In the genomic region with DNA sequence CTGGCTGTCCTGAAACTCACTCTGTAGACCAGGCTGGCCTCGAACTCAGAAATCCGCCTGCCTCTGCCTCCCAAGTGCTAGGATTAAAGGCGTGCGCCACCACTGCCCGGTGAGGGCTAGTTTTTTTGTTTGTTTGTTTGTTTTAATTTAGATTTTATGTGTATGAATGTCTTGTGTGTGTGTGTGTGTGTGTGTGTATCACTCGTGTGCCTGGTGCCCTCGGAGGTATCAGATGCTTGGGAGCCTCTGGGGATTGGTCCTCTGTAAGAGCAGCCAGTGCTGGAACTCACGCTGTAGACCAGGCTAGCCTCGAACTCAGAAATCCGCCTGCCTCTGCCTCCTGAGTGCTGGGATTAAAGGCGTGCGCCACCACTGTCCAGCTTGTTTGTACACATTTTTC, we compare ENCODE assay signal across 9 mouse cellular contexts. TPM values are rescaled to one million over a fixed set of nuclear protein-coding genes. Genes with fewer than 3 reads are reported as not detected.
A peak's percentile ranks its signal among the peaks of the same experiment; 100 is the strongest.
DNase-seq lines count a peak whose midpoint lies in the region; ATAC-seq and TF ChIP-seq lines count a peak whose summit lies in the region.
"Not testable (repeated sequence)": the region's sequence is repeated elsewhere in the genome, so short reads cannot be mapped to it uniquely, and the experiment has no call there.
"Had no signal": no experiment of that assay in that cellular context is flagged by ENCODE, and none has a peak within 500 bp of the region (broad histone marks: within the 10 kb centered on the region; RNA-seq: fewer than 3 reads in every experiment).

No protein-coding gene starts in this region.

- peak overlapping the region; percentile 30 for H3K4me3 ChIP-seq in C2C12 (ENCODE audit: insufficient read depth, poor library complexity, severe bottlenecking)
- H3K4me3 ChIP-seq in forebrain, embryonic 13.5 days: peak overlapping the region; percentile 48
- peak overlapping the region; percentile 54 for H3K4me3 ChIP-seq in heart, postnatal 0 days (ENCODE audit: low read depth, low read length)
- H3K4me3 ChIP-seq in kidney, embryonic 14.5 days (ENCODE audit: low read length): peak overlapping the region; percentile 48
- peak overlapping the region; percentile 69 for H3K4me3 ChIP-seq in liver, embryonic 12.5 days
- H3K4me3 ChIP-seq in midbrain, embryonic 12.5 days: peak overlapping the region; percentile 57
- H3K4me3 ChIP-seq in small intestine, adult 2 months (ENCODE audit: low read depth, low read length): peak overlapping the region; percentile 77

- H3K9ac ChIP-seq in forebrain, embryonic 13.5 days: peak overlapping the region; percentile 73
- peak overlapping the region; percentile 60 for H3K9ac ChIP-seq in heart, postnatal 0 days (replicated peaks; ENCODE audit: low read depth, low read length)
- peak overlapping the region; percentile 55 for H3K9ac ChIP-seq in kidney, embryonic 14.5 days (ENCODE audit: low read depth, low read length)
- peak overlapping the region; percentile 73 for H3K9ac ChIP-seq in liver, embryonic 12.5 days
- H3K9ac ChIP-seq in midbrain, embryonic 12.5 days (replicated peaks): peak overlapping the region; percentile 64

- TF ChIP-seq CTCF in C2C12 (IDR thresholded peaks at IDR 0.05; ENCODE audit: control insufficient read depth, insufficient read depth, insufficient read length); heart, postnatal 0 days (IDR thresholded peaks at IDR 0.05; ENCODE audit: low read depth); small intestine, adult 2 months (IDR thresholded peaks at IDR 0.05; ENCODE audit: extremely low read depth, insufficient read length, insufficient replicate concordance, low read depth, low read length): not testable (repeated sequence)

- TF ChIP-seq POLR2A in small intestine, adult 2 months (IDR thresholded peaks at IDR 0.05; ENCODE audit: low read depth, low read length): not testable (repeated sequence)

- peak overlapping the region; percentile 98 for H3K27ac ChIP-seq in forebrain, embryonic 13.5 days
- peak overlapping the region; percentile 98 for H3K27ac ChIP-seq in heart, postnatal 0 days (ENCODE audit: low read depth)
- H3K27ac ChIP-seq in kidney, embryonic 14.5 days (ENCODE audit: low read depth, low read length): peak overlapping the region; percentile 96
- peak overlapping the region; percentile 86 for H3K27ac ChIP-seq in liver, embryonic 12.5 days
- peak overlapping the region; percentile 98 for H3K27ac ChIP-seq in midbrain, embryonic 12.5 days (replicated peaks)
- peak overlapping the region; percentile 93 for H3K27ac ChIP-seq in small intestine, adult 2 months (ENCODE audit: insufficient read depth, low read depth, low read length)

- H3K4me2 ChIP-seq in forebrain, embryonic 13.5 days: peak overlapping the region; percentile 65
- peak overlapping the region; percentile 76 for H3K4me2 ChIP-seq in heart, postnatal 0 days (ENCODE audit: low read depth, low read length)
- H3K4me2 ChIP-seq in kidney, embryonic 14.5 days (replicated peaks; ENCODE audit: low read depth, low read length): peak overlapping the region; percentile 52
- H3K4me2 ChIP-seq in liver, embryonic 12.5 days: peak overlapping the region; percentile 72
- peak overlapping the region; percentile 75 for H3K4me2 ChIP-seq in midbrain, embryonic 12.5 days (replicated peaks)

- TF ChIP-seq EP300 in heart, postnatal 0 days (IDR thresholded peaks at IDR 0.05; ENCODE audit: low read depth): not testable (repeated sequence)

- not testable (repeated sequence) for H3K79me2 ChIP-seq in C2C12 (ENCODE audit: control insufficient read depth, insufficient read depth)

- DNase-seq in cerebellum, adult 9-11 months: peak; percentile 41
- DNase-seq in heart, postnatal 0 days (ENCODE audit: low spot score): not testable (repeated sequence)

- H3K9me3 ChIP-seq in forebrain, embryonic 13.5 days (replicated peaks); heart, postnatal 0 days (replicated peaks; ENCODE audit: control insufficient read depth, low read length); kidney, embryonic 14.5 days (ENCODE audit: control insufficient read depth, low read length); liver, embryonic 12.5 days (replicated peaks); midbrain, embryonic 12.5 days: not testable (repeated sequence)

- H3K27me3 ChIP-seq in C2C12 (ENCODE audit: control insufficient read depth, insufficient read depth, insufficient read length); forebrain, embryonic 13.5 days; heart, postnatal 0 days (ENCODE audit: control insufficient read depth, insufficient read depth, low read length); kidney, embryonic 14.5 days (ENCODE audit: control insufficient read depth, insufficient read depth, low read length); liver, embryonic 12.5 days (replicated peaks); midbrain, embryonic 12.5 days; small intestine, adult 2 months (ENCODE audit: control insufficient read depth, insufficient read depth, low read length): not testable (repeated sequence)

- WGBS in forebrain, embryonic 13.5 days: 71% methylated on average over 12 of the region's 12 CpGs
- 73% methylated on average over 11 of the region's 12 CpGs for WGBS in heart, postnatal 0 days
- 74% methylated on average over 12 of the region's 12 CpGs for WGBS in kidney, embryonic 14.5 days
- WGBS in liver, embryonic 12.5 days (ENCODE audit: insufficient replicate concordance): 59% methylated on average over 12 of the region's 12 CpGs
- 73% methylated on average over 12 of the region's 12 CpGs for WGBS in midbrain, embryonic 12.5 days
- 61% methylated on average over 12 of the region's 12 CpGs for WGBS in small intestine, adult 2 months

- not testable (repeated sequence) for H3K79me3 ChIP-seq in C2C12 (ENCODE audit: low read depth)

- peak; percentile 8 for ATAC-seq in forebrain, embryonic 13.5 days
- ATAC-seq in heart, postnatal 0 days (ENCODE audit: insufficient read depth, low read depth); liver, embryonic 12.5 days; midbrain, embryonic 12.5 days (ENCODE audit: low FRiP score, low read depth): not testable (repeated sequence)
- ATAC-seq in kidney, embryonic 14.5 days (ENCODE audit: low FRiP score, low TSS enrichment): peak; percentile 1; the same call in 1 of the 2 replicates

- peaks cover 16% of the 10 kb centered on the region for H3K36me3 ChIP-seq in C2C12 (ENCODE audit: control insufficient read depth, insufficient read depth)
- H3K36me3 ChIP-seq in forebrain, embryonic 13.5 days (ENCODE audit: poor library complexity, severe bottlenecking); heart, postnatal 0 days (replicated peaks; ENCODE audit: control insufficient read depth, insufficient read depth, low read length); small intestine, adult 2 months (ENCODE audit: control insufficient read depth, insufficient read depth, low read length): not testable (repeated sequence)
- H3K36me3 ChIP-seq in kidney, embryonic 14.5 days (ENCODE audit: control insufficient read depth, insufficient read depth, low read length): peaks cover 11% of the 10 kb centered on the region; the same call in 1 of the 2 replicates
- peaks cover 22% of the 10 kb centered on the region for H3K36me3 ChIP-seq in liver, embryonic 12.5 days
- 0 out of 2 replicates have a peak, but pooled peaks cover 11% of the 10 kb centered on the region for H3K36me3 ChIP-seq in midbrain, embryonic 12.5 days

- not testable (repeated sequence) for H3ac ChIP-seq in C2C12 (ENCODE audit: control insufficient read depth, insufficient read length, low read depth)

- peaks cover 16% of the 10 kb centered on the region for H3K4me1 ChIP-seq in forebrain, embryonic 13.5 days
- not testable (repeated sequence) for H3K4me1 ChIP-seq in heart, postnatal 0 days (ENCODE audit: control insufficient read depth, insufficient read depth); kidney, embryonic 14.5 days (ENCODE audit: control insufficient read depth, insufficient read depth, low read length); small intestine, adult 2 months (ENCODE audit: control insufficient read depth, insufficient read depth, insufficient read length, low read length)
- peaks cover 59% of the 10 kb centered on the region for H3K4me1 ChIP-seq in liver, embryonic 12.5 days
- peaks cover 13% of the 10 kb centered on the region for H3K4me1 ChIP-seq in midbrain, embryonic 12.5 days

RNA-seq across cellular contexts. Expression of a gene that starts 22.5 kb away (rescaled TPM):
- 66.3 TPM for polyA plus RNA-seq in C2C12 (2012; fragmentation: generic; extraction: Trizol)
- 322 and 341 TPM in 2 replicates for polyA plus RNA-seq in forebrain, embryonic 13.5 days (2015; fragmentation: Nextera tagmentation; extraction: Ambion mirVana)
- total RNA-seq in heart, postnatal 0 days (2014; rRNA removed; ENCODE audit: low replicate concordance): 25.9 and 33.5 TPM in 2 replicates
- polyA plus RNA-seq in heart, postnatal 0 days (2015; fragmentation: Nextera tagmentation; extraction: Ambion mirVana): 105 and 118 TPM in 2 replicates
- polyA plus RNA-seq in kidney, embryonic 14.5 days (2014; fragmentation: Nextera tagmentation; extraction: Ambion mirVana): 78.3 and 89.0 TPM in 2 replicates
- 185 and 198 TPM in 2 replicates for polyA plus RNA-seq in liver, embryonic 12.5 days (2016; fragmentation: Nextera tagmentation; extraction: Ambion mirVana)
- polyA plus RNA-seq in midbrain, embryonic 12.5 days (2016; fragmentation: Nextera tagmentation; extraction: Ambion mirVana): 328 and 374 TPM in 2 replicates
- 4.7 and 8.7 TPM in 2 replicates for polyA plus RNA-seq in small intestine, adult 2 months (2012; rRNA removed)

RNA-seq across cellular contexts. Expression of a gene that starts 44.2 kb away (rescaled TPM):
- 103 TPM for polyA plus RNA-seq in C2C12 (2012; fragmentation: generic; extraction: Trizol)
- polyA plus RNA-seq in forebrain, embryonic 13.5 days (2015; fragmentation: Nextera tagmentation; extraction: Ambion mirVana): 80.4 and 85.1 TPM in 2 replicates
- total RNA-seq in heart, postnatal 0 days (2014; rRNA removed; ENCODE audit: low replicate concordance): 116 and 138 TPM in 2 replicates
- 74.9 and 94.8 TPM in 2 replicates for polyA plus RNA-seq in heart, postnatal 0 days (2015; fragmentation: Nextera tagmentation; extraction: Ambion mirVana)
- 39.3 and 48.0 TPM in 2 replicates for polyA plus RNA-seq in kidney, embryonic 14.5 days (2014; fragmentation: Nextera tagmentation; extraction: Ambion mirVana)
- 9.4 and 10.4 TPM in 2 replicates for polyA plus RNA-seq in liver, embryonic 12.5 days (2016; fragmentation: Nextera tagmentation; extraction: Ambion mirVana)
- 80.1 and 82.5 TPM in 2 replicates for polyA plus RNA-seq in midbrain, embryonic 12.5 days (2016; fragmentation: Nextera tagmentation; extraction: Ambion mirVana)
- 10.8 and 31.3 TPM in 2 replicates for polyA plus RNA-seq in small intestine, adult 2 months (2012; rRNA removed)

RNA-seq across cellular contexts. Expression of a gene that starts 47.1 kb away (rescaled TPM):
- not detected for polyA plus RNA-seq in C2C12 (2012; fragmentation: generic; extraction: Trizol)
- 23.1 and 27.4 TPM in 2 replicates for polyA plus RNA-seq in forebrain, embryonic 13.5 days (2015; fragmentation: Nextera tagmentation; extraction: Ambion mirVana)
- 126 and 131 TPM in 2 replicates for total RNA-seq in heart, postnatal 0 days (2014; rRNA removed; ENCODE audit: low replicate concordance)
- 137 and 144 TPM in 2 replicates for polyA plus RNA-seq in heart, postnatal 0 days (2015; fragmentation: Nextera tagmentation; extraction: Ambion mirVana)
- polyA plus RNA-seq in kidney, embryonic 14.5 days (2014; fragmentation: Nextera tagmentation; extraction: Ambion mirVana): 21.0 and 25.9 TPM in 2 replicates
- 10.3 and 10.6 TPM in 2 replicates for polyA plus RNA-seq in liver, embryonic 12.5 days (2016; fragmentation: Nextera tagmentation; extraction: Ambion mirVana)
- polyA plus RNA-seq in midbrain, embryonic 12.5 days (2016; fragmentation: Nextera tagmentation; extraction: Ambion mirVana): 19.2 and 19.5 TPM in 2 replicates
- polyA plus RNA-seq in small intestine, adult 2 months (2012; rRNA removed): 0.75 and 0.81 TPM in 2 replicates
- total RNA-seq: megakaryocyte-erythroid progenitor cell, adult 5-6 weeks had no signal

RNA-seq across cellular contexts. Expression of a gene that starts 57.8 kb away (rescaled TPM):
- 79.0 TPM for polyA plus RNA-seq in C2C12 (2012; fragmentation: generic; extraction: Trizol)
- polyA plus RNA-seq in forebrain, embryonic 13.5 days (2015; fragmentation: Nextera tagmentation; extraction: Ambion mirVana): 28.3 and 34.4 TPM in 2 replicates
- total RNA-seq in heart, postnatal 0 days (2014; rRNA removed; ENCODE audit: low replicate concordance): 121 and 138 TPM in 2 replicates
- polyA plus RNA-seq in heart, postnatal 0 days (2015; fragmentation: Nextera tagmentation; extraction: Ambion mirVana): 42.7 and 50.8 TPM in 2 replicates
- polyA plus RNA-seq in kidney, embryonic 14.5 days (2014; fragmentation: Nextera tagmentation; extraction: Ambion mirVana): 40.4 and 83.2 TPM in 2 replicates
- 16.5 and 19.0 TPM in 2 replicates for polyA plus RNA-seq in liver, embryonic 12.5 days (2016; fragmentation: Nextera tagmentation; extraction: Ambion mirVana)
- polyA plus RNA-seq in midbrain, embryonic 12.5 days (2016; fragmentation: Nextera tagmentation; extraction: Ambion mirVana): 29.7 and 33.8 TPM in 2 replicates
- polyA plus RNA-seq in small intestine, adult 2 months (2012; rRNA removed): 126 and 211 TPM in 2 replicates

RNA-seq across cellular contexts. Expression of a gene that starts 59.8 kb away (rescaled TPM):
- 8.7 TPM for polyA plus RNA-seq in C2C12 (2012; fragmentation: generic; extraction: Trizol)
- 11.8 and 12.4 TPM in 2 replicates for polyA plus RNA-seq in forebrain, embryonic 13.5 days (2015; fragmentation: Nextera tagmentation; extraction: Ambion mirVana)
- 5.3 and 41.9 TPM in 2 replicates for total RNA-seq in heart, postnatal 0 days (2014; rRNA removed; ENCODE audit: low replicate concordance)
- 38.0 and 39.2 TPM in 2 replicates for polyA plus RNA-seq in heart, postnatal 0 days (2015; fragmentation: Nextera tagmentation; extraction: Ambion mirVana)
- 33.6 and 35.6 TPM in 2 replicates for polyA plus RNA-seq in kidney, embryonic 14.5 days (2014; fragmentation: Nextera tagmentation; extraction: Ambion mirVana)
- polyA plus RNA-seq in liver, embryonic 12.5 days (2016; fragmentation: Nextera tagmentation; extraction: Ambion mirVana): 6.7 and 8.2 TPM in 2 replicates
- polyA plus RNA-seq in midbrain, embryonic 12.5 days (2016; fragmentation: Nextera tagmentation; extraction: Ambion mirVana): 10.2 and 12.4 TPM in 2 replicates
- polyA plus RNA-seq in small intestine, adult 2 months (2012; rRNA removed): 1.5 and 1.6 TPM in 2 replicates
